Mouse (Mus musculus) heart, embryonic 16.5 days (tissue): ENCODE results near the gene B4galnt2. TPM values are rescaled to one million over a fixed set of nuclear protein-coding genes. Genes with fewer than 3 reads are reported as not detected.

ENCODE experiments used
- ATAC-seq: fragments of 200-750 bp; cut with Nextera tagmentation; replicated peaks from 2 replicates; pipeline ENCODE4 v1.8.0; 2017; ENCODE audit warnings: moderate number of reproducible peaks; ENCODE audit not compliant: insufficient read depth, low FRiP score; ENCODE audit errors: extremely low read depth
- H3K27ac ChIP-seq: fragments of 300-500 bp; sonication (generic); 2 replicates; pipeline ENCODE4 v1.5.1; 2014; ENCODE audit warnings: mild to moderate bottlenecking, low read length, control low read depth, moderate library complexity
- H3K27me3 ChIP-seq: fragments of 300-500 bp; sonication (generic); 2 replicates; pipeline ENCODE4 v1.6.1; 2014; ENCODE audit warnings: low read length, mixed read lengths; ENCODE audit not compliant: control insufficient read depth, insufficient read depth
- H3K36me3 ChIP-seq: fragments of 300-500 bp; sonication (generic); 2 replicates; pipeline ENCODE4 v1.6.1; 2014; ENCODE audit not compliant: control insufficient read depth, insufficient read depth
- H3K4me1 ChIP-seq: fragments of 300-500 bp; sonication (generic); 2 replicates; pipeline ENCODE4 v1.6.1; 2014; ENCODE audit warnings: low read length, mixed read lengths; ENCODE audit not compliant: control insufficient read depth, insufficient read depth
- H3K4me2 ChIP-seq: fragments of 300-500 bp; sonication (generic); 2 replicates; pipeline ENCODE4 v1.6.1; 2014; ENCODE audit warnings: low read depth, mild to moderate bottlenecking, control low read depth, low read length
- H3K4me3 ChIP-seq: fragments of 300-500 bp; sonication (generic); 2 replicates; pipeline ENCODE4 v1.5.1; 2014; ENCODE audit warnings: mild to moderate bottlenecking, control low read depth, low read length
- H3K9ac ChIP-seq: fragments of 300-500 bp; sonication (generic); 2 replicates; pipeline ENCODE4 v1.6.1; 2014; ENCODE audit warnings: low read length, control low read depth
- H3K9me3 ChIP-seq: fragments of 300-500 bp; sonication (generic); replicated peaks from 2 replicates; pipeline ENCODE4 v1.6.1; 2016; ENCODE audit warnings: low read length; ENCODE audit not compliant: control insufficient read depth
- WGBS: fragments of 180-500 bp; shearing (Covaris S2); extraction: QIAGEN DNeasy Blood & Tissue Kit; methylation state at CpG from one replicate; pipeline ENCODE4 v1.1.7; 2014; 5-methylcytosine and 5-hydroxymethylcytosine counted together
- polyA plus RNA-seq: library from polyadenylated mRNA; unstranded; fragments of >200 nt; fragmentation: Nextera tagmentation; extraction: Ambion mirVana; gene quantifications from 2 replicates; pipeline ENCODE4 v1.2.1, GENCODE M21; 2015

Gene B4galnt2
- polyA plus RNA-seq, 1 experiment from 2014 or later: 1.1 TPM

- ATAC-seq: no peak
- H3K9me3 ChIP-seq: no peaks in the 10 kb centered on the region
- no peak overlapping the region for H3K4me3 ChIP-seq
- H3K9ac ChIP-seq: no peak overlapping the region
- H3K4me1 ChIP-seq: peaks cover 53% of the 10 kb centered on the region
- peaks cover 51% of the 10 kb centered on the region for H3K27me3 ChIP-seq
- H3K36me3 ChIP-seq: no peaks in the 10 kb centered on the region
- 61% methylated on average over 18 of the region's 18 CpGs for WGBS
- H3K27ac ChIP-seq: no peak overlapping the region; the same call in 1 of the 2 replicates
- H3K4me2 ChIP-seq: peak overlapping the region; percentile 27
Observed at GRCm38 (mm10) chr11:95832129-95833005, 82.3 kb downstream of the B4galnt2 start.

GRCm38 (mm10) chr11:95831641-95832040 lies 83.0 kb downstream of the B4galnt2 start:
- WGBS: 23% methylated on average over 15 of the region's 15 CpGs
- Histone ChIP-seq H3K4me3 (peak overlapping the region; percentile 46), H3K9ac (no peak overlapping the region), H3K27ac (no peak overlapping the region), H3K4me2 (peak overlapping the region; percentile 63), H3K36me3 (no peaks in the 10 kb centered on the region), H3K9me3 (no peaks in the 10 kb centered on the region), H3K27me3 (peaks cover 51% of the 10 kb centered on the region), H3K4me1 (peaks cover 51% of the 10 kb centered on the region)
- no peak for ATAC-seq

- Histone ChIP-seq H3K36me3 (no peaks in the 10 kb centered on the region), H3K4me3 (peak overlapping the region; percentile 46), H3K4me1 (peaks cover 49% of the 10 kb centered on the region), H3K9me3 (no peaks in the 10 kb centered on the region), H3K4me2 (peak overlapping the region; percentile 63), H3K27ac (no peak overlapping the region), H3K9ac (peak overlapping the region; percentile 11; the same call in 1 of the 2 replicates), H3K27me3 (peaks cover 51% of the 10 kb centered on the region)
- ATAC-seq: no peak
- 15% methylated on average over 10 of the region's 10 CpGs for WGBS
Observed at GRCm38 (mm10) chr11:95831276-95831619, 83.4 kb downstream of the B4galnt2 start.

GRCm38 (mm10) chr11:95830411-95831275 lies 84.0 kb downstream of the B4galnt2 start:
- no peaks in the 10 kb centered on the region for H3K9me3 ChIP-seq
- H3K4me2 ChIP-seq: peak overlapping the region; percentile 63
- peaks cover 51% of the 10 kb centered on the region for H3K27me3 ChIP-seq
- WGBS: 9% methylated on average over 75 of the region's 80 CpGs
- ATAC-seq: no peak
- H3K4me3 ChIP-seq: peak overlapping the region; percentile 46
- peak overlapping the region; percentile 47 for H3K9ac ChIP-seq
- H3K4me1 ChIP-seq: peaks cover 43% of the 10 kb centered on the region
- no peaks in the 10 kb centered on the region for H3K36me3 ChIP-seq
- no peak overlapping the region for H3K27ac ChIP-seq

- Histone ChIP-seq H3K9ac (no peak overlapping the region; the same call in 1 of the 2 replicates), H3K4me3 (no peak overlapping the region), H3K36me3 (no peaks in the 10 kb centered on the region), H3K4me1 (peaks cover 42% of the 10 kb centered on the region), H3K4me2 (no peak overlapping the region; the same call in 1 of the 2 replicates), H3K27me3 (peaks cover 49% of the 10 kb centered on the region), H3K27ac (no peak overlapping the region), H3K9me3 (no peaks in the 10 kb centered on the region)
- no peak for ATAC-seq
- 59% methylated on average over 4 of the region's 4 CpGs for WGBS
Observed at GRCm38 (mm10) chr11:95829526-95830050, 85.1 kb downstream of the B4galnt2 start.

GRCm38 (mm10) chr11:95828181-95828964 lies 86.3 kb downstream of the B4galnt2 start:
- Histone ChIP-seq H3K4me1 (peaks cover 35% of the 10 kb centered on the region), H3K4me2 (no peak overlapping the region), H3K36me3 (no peaks in the 10 kb centered on the region), H3K9ac (no peak overlapping the region), H3K27ac (no peak overlapping the region), H3K4me3 (no peak overlapping the region), H3K9me3 (no peaks in the 10 kb centered on the region), H3K27me3 (peaks cover 47% of the 10 kb centered on the region)
- WGBS: 67% methylated on average over 11 of the region's 11 CpGs
- no peak for ATAC-seq

GRCm38 (mm10) chr11:95827464-95828085 lies 87.1 kb downstream of the B4galnt2 start:
- WGBS: 20% methylated on average over 3 of the region's 3 CpGs
- peak overlapping the region; percentile 50; the same call in 1 of the 2 replicates for H3K9ac ChIP-seq
- no peak overlapping the region for H3K4me2 ChIP-seq
- no peaks in the 10 kb centered on the region for H3K36me3 ChIP-seq
- peaks cover 35% of the 10 kb centered on the region for H3K4me1 ChIP-seq
- H3K4me3 ChIP-seq: no peak overlapping the region
- peaks cover 39% of the 10 kb centered on the region for H3K27me3 ChIP-seq
- H3K9me3 ChIP-seq: no peaks in the 10 kb centered on the region
- no peak for ATAC-seq
- H3K27ac ChIP-seq: peak overlapping the region; percentile 51

GRCm38 (mm10) chr11:95827168-95827447 lies 87.6 kb downstream of the B4galnt2 start:
- ATAC-seq: no peak
- Histone ChIP-seq H3K27me3 (peaks cover 36% of the 10 kb centered on the region), H3K4me2 (no peak overlapping the region), H3K4me3 (no peak overlapping the region), H3K27ac (peak overlapping the region; percentile 51), H3K36me3 (no peaks in the 10 kb centered on the region), H3K4me1 (peaks cover 35% of the 10 kb centered on the region), H3K9ac (peak overlapping the region; percentile 50; the same call in 1 of the 2 replicates), H3K9me3 (no peaks in the 10 kb centered on the region)
- WGBS: 19% methylated on average over 3 of the region's 3 CpGs
